Mouse (Mus musculus): ENCODE measurements around the gene Syt14.

The Syt14 gene

GRCm38 (mm10) chr1:193035371-193036238, at the start of gene Syt14:
TSS of gene Syt14 (minus strand) at chr1:193035775.
- in situ Hi-C loops (cut with MboI, MseI): no loop called here

- in situ Hi-C loops (cut with MboI, MseI): loop anchor here (5.0 kb wide), 1 partner anchor 82 kb away; no protein-coding TSS in a partner anchor
These were observed 48.4 kb upstream of the Syt14 start for GRCm38 (mm10) chr1:193084016-193084415.

GRCm38 (mm10) chr1:193083051-193083450, 47.5 kb upstream of the Syt14 start:
- in situ Hi-C loops (cut with MboI, MseI): loop anchor here (5.0 kb wide), 1 partner anchor 81 kb away; no protein-coding TSS in a partner anchor

- in situ Hi-C loops (cut with MboI, MseI): loop anchor here (5.0 kb wide), 1 partner anchor 80 kb away; no protein-coding TSS in a partner anchor
These were observed 46.8 kb upstream of the Syt14 start for GRCm38 (mm10) chr1:193082311-193082921.

- in situ Hi-C loops (cut with MboI, MseI): no loop called here
These were observed 27.0 kb upstream of the Syt14 start for GRCm38 (mm10) chr1:193062618-193063017.

GRCm38 (mm10) chr1:193060167-193060566, 24.6 kb upstream of the Syt14 start:
- in situ Hi-C loops (cut with MboI, MseI): no loop called here

GRCm38 (mm10) chr1:193059596-193059995, 24.0 kb upstream of the Syt14 start:
- in situ Hi-C loops (cut with MboI, MseI): no loop called here

- in situ Hi-C loops (cut with MboI, MseI): no loop called here
These were observed 18.8 kb upstream of the Syt14 start for GRCm38 (mm10) chr1:193054401-193054800.

- in situ Hi-C loops (cut with MboI, MseI): no loop called here
These were observed 17.5 kb upstream of the Syt14 start for GRCm38 (mm10) chr1:193053065-193053464.

- in situ Hi-C loops (cut with MboI, MseI): no loop called here
These were observed 12.0 kb upstream of the Syt14 start for GRCm38 (mm10) chr1:193047616-193048015.

- in situ Hi-C loops (cut with MboI, MseI): no loop called here
These were observed 7.3 kb upstream of the Syt14 start for GRCm38 (mm10) chr1:193042760-193043295.

- in situ Hi-C loops (cut with MboI, MseI): no loop called here
These were observed 614 bp downstream of the Syt14 start for GRCm38 (mm10) chr1:193034951-193035370.

GRCm38 (mm10) chr1:193024311-193024710, 11.3 kb downstream of the Syt14 start:
- in situ Hi-C loops (cut with MboI, MseI): no loop called here

- in situ Hi-C loops (cut with MboI, MseI): no loop called here
These were observed 23.2 kb downstream of the Syt14 start for GRCm38 (mm10) chr1:193012351-193012750.

- in situ Hi-C loops (cut with MboI, MseI): no loop called here
These were observed 24.4 kb downstream of the Syt14 start for GRCm38 (mm10) chr1:193011000-193011769.

GRCm38 (mm10) chr1:193004581-193004980, 31.0 kb downstream of the Syt14 start:
- in situ Hi-C loops (cut with MboI, MseI): loop anchor here (5.0 kb wide), 1 partner anchor 78 kb away; no protein-coding TSS in a partner anchor

- in situ Hi-C loops (cut with MboI, MseI): loop anchor here (5.0 kb wide), 1 partner anchor 78 kb away; no protein-coding TSS in a partner anchor
These were observed 31.6 kb downstream of the Syt14 start for GRCm38 (mm10) chr1:193003953-193004352.

GRCm38 (mm10) chr1:193002307-193002706, 33.3 kb downstream of the Syt14 start:
- in situ Hi-C loops (cut with MboI, MseI): loop anchor here (5.0 kb wide), 1 partner anchor 80 kb away; no protein-coding TSS in a partner anchor

GRCm38 (mm10) chr1:193001587-193001986, 34.0 kb downstream of the Syt14 start:
- in situ Hi-C loops (cut with MboI, MseI): loop anchor here (5.0 kb wide), 1 partner anchor 81 kb away; no protein-coding TSS in a partner anchor

- in situ Hi-C loops (cut with MboI, MseI): loop anchor here (5.0 kb wide), 1 partner anchor 81 kb away; no protein-coding TSS in a partner anchor
These were observed 34.7 kb downstream of the Syt14 start for GRCm38 (mm10) chr1:193000908-193001307.

- in situ Hi-C loops (cut with MboI, MseI): no loop called here
These were observed 41.2 kb downstream of the Syt14 start for GRCm38 (mm10) chr1:192994179-192994873.

Measured in T-helper 1 cell (primary cell).